Mouse (Mus musculus) brain, embryonic 14.5 days (tissue): Measurements from ENCODE around the gene Fv1.
"Not testable (repeated sequence)": the region's sequence is repeated elsewhere in the genome, so short reads cannot be mapped to it uniquely, and the experiment has no call there.

Source experiments
- CTCF ChIP-seq: fragments of 200-500 bp; IDR thresholded peaks from 2 replicates; pipeline ENCODE4 v1.5.1; 2012; ENCODE audit warnings: inconsistent platforms, mild to moderate bottlenecking, moderate library complexity, borderline replicate concordance; ENCODE audit not compliant: insufficient read depth, insufficient read length; ENCODE audit errors: extremely low read depth
- POLR2A ChIP-seq: fragments of 200-500 bp; IDR thresholded peaks from 2 replicates; pipeline ENCODE4 v1.6.1; 2012; ENCODE audit warnings: mild to moderate bottlenecking, inconsistent platforms, borderline replicate concordance; ENCODE audit not compliant: poor library complexity, insufficient read depth, insufficient read length, severe bottlenecking; ENCODE audit errors: extremely low read depth

DNA sequence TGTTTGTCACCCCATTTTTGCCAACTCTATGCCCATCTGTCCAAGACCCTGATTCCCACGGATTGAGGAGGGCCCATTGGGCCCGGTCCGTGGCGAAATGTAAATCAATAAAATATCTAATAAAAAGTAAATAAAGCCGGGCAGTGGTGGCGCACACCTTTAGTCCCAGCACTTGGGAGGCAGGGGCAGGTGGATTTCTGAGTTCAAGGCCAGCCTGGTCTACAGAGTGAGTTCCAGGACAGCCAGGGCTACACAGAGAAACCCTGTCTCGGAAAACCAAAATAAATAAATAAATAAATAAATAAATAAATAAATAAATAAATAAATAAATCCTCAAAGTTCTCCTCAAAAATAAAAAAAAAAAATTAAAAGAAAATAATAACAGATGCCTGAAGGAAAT is 49.1 kb upstream of the Fv1 start:
- TF ChIP-seq CTCF, POLR2A: not testable (repeated sequence)
